Mouse (Mus musculus) ES-E14 (cell line): ENCODE data around the gene Slco2a1. TPM values are rescaled to one million over a fixed set of nuclear protein-coding genes. Genes with fewer than 3 reads are reported as not detected.

Source experiments
- DNase-seq: peaks from one replicate; pipeline ENCODE4 v3.0.0-alpha.2; 2013; ENCODE audit warnings: low read depth, low spot score
- H3K27ac ChIP-seq: 2 replicates; pipeline ENCODE4 v1.5.1; 2012; ENCODE audit warnings: low read depth, mild to moderate bottlenecking, low read length, moderate library complexity, mixed read lengths; ENCODE audit not compliant: poor library complexity, insufficient read depth, severe bottlenecking
- H3K36me3 ChIP-seq: 2 replicates; pipeline ENCODE4 v1.6.1; 2012; ENCODE audit warnings: mild to moderate bottlenecking, low read length, moderate library complexity, mixed read lengths; ENCODE audit not compliant: control insufficient read depth, poor library complexity, insufficient read depth, severe bottlenecking
- H3K4me1 ChIP-seq, 2 experiments: fragments of 150-350 bp in 1 of 2; sonication (generic) in 1 of 2; 2 replicates each; pipeline ENCODE4 v1.6.1; 2012; ENCODE audit warnings: low read length in 2 of 2, mild to moderate bottlenecking in 1 of 2, mixed read lengths in 1 of 2; ENCODE audit not compliant: control insufficient read depth in 2 of 2, insufficient read depth in 2 of 2, poor library complexity in 1 of 2
- H3K4me3 ChIP-seq, 2 experiments: fragments of 150-350 bp in 1 of 2; sonication (generic) in 1 of 2; 2 replicates each; pipeline ENCODE4 v1.5.1; 2012; ENCODE audit warnings: low read length in 2 of 2, low read depth in 1 of 2, mild to moderate bottlenecking in 1 of 2, mixed read lengths in 1 of 2; ENCODE audit not compliant: insufficient read depth in 1 of 2, poor library complexity in 1 of 2, severe bottlenecking in 1 of 2
- H3K9ac ChIP-seq: 2 replicates; pipeline ENCODE4 v1.6.1; 2012; ENCODE audit warnings: low read depth, mild to moderate bottlenecking, low read length, mixed read lengths; ENCODE audit not compliant: poor library complexity, insufficient read depth, severe bottlenecking
- H3K9me3 ChIP-seq: fragments of 150-350 bp; sonication (generic); 2 replicates; pipeline ENCODE4 v1.6.1; 2012; ENCODE audit warnings: low read depth, mild to moderate bottlenecking, low read length; ENCODE audit not compliant: control insufficient read depth, insufficient read depth
- CHD2 ChIP-seq: IDR thresholded peaks from 2 replicates; pipeline ENCODE4 v1.6.1; 2014; ENCODE audit warnings: mild to moderate bottlenecking, low read depth, low read length, inconsistent platforms
- HCFC1 ChIP-seq: IDR thresholded peaks from 2 replicates; pipeline ENCODE4 v1.6.1; 2012; ENCODE audit warnings: low read length, inconsistent platforms, borderline replicate concordance; ENCODE audit not compliant: insufficient read depth
- MAFK ChIP-seq: IDR thresholded peaks from 2 replicates; pipeline ENCODE4 v1.6.1; 2014; ENCODE audit warnings: mild to moderate bottlenecking, low read depth, low read length, inconsistent platforms; ENCODE audit not compliant: insufficient read depth
- ZC3H11A ChIP-seq: IDR thresholded peaks from 2 replicates; pipeline ENCODE4 v1.6.1; 2012; ENCODE audit warnings: low read depth, mild to moderate bottlenecking, inconsistent platforms, low read length, borderline replicate concordance
- ZNF384 ChIP-seq: IDR thresholded peaks from 2 replicates; pipeline ENCODE4 v1.6.1; 2012; ENCODE audit warnings: low read depth, low read length, inconsistent platforms
- in situ Hi-C, 2 experiments: fragments of 600-800 bp; cut with MboI; formaldehyde crosslinking; loops; one replicate each; pipeline ENCODE4 v1.15.1; 2025; ENCODE audit warnings: low sequenced_read_pairs in 2 of 2, inconsistent platforms in 1 of 2; ENCODE audit not compliant: unreplicated experiment in 2 of 2
- total RNA-seq: library from RNA; depleted of rRNA; stranded (reverse); fragments of 300-350 nt; gene quantifications from 2 replicates; pipeline ENCODE4 v1.2.3, GENCODE M21; 2012

The Slco2a1 gene
- total RNA-seq, 1 experiment = 2.2 TPM

DNA sequence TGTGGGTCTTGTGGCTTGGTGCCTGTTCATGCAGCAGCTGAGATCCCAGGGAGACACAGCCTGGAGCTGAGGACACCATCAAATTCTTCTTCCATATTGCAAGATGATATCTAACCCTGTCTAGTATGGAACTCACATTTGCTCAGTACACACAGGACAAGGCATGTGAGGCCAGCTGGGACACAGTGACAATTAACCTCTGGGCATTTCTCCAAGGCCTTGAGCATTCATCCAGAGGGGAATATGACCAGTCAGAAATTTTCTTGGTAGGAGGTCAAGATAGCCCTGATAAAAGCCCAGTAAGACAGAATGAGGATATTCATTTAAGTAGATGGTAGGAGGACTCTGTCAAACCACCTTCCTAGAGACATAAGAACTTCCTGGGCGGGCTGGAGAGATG, 56.9 kb downstream of the Slco2a1 start:
- Histone ChIP-seq H3K36me3 (no peaks in the 10 kb centered on the region), H3K9ac (no peak overlapping the region), H3K27ac (no peak overlapping the region), H3K4me1 (no peaks in the 10 kb centered on the region), H3K4me3 (no peak overlapping the region), H3K9me3 (no peaks in the 10 kb centered on the region)
- no peak for DNase-seq
- TF ChIP-seq MAFK (no peak), ZNF384 (no peak), HCFC1 (no peak), ZC3H11A (no peak), CHD2 (no peak)
- in situ Hi-C loops = no loop called here

- Histone ChIP-seq H3K9ac (no peak overlapping the region), H3K9me3 (no peaks in the 10 kb centered on the region), H3K36me3 (no peaks in the 10 kb centered on the region), H3K4me3 (no peak overlapping the region), H3K4me1 (no peaks in the 10 kb centered on the region), H3K27ac (no peak overlapping the region)
- TF ChIP-seq ZNF384 = no peak
- TF ChIP-seq CHD2 = no peak
- no peak for TF ChIP-seq HCFC1
- TF ChIP-seq MAFK = no peak
- TF ChIP-seq ZC3H11A = no peak
- DNase-seq = no peak
- in situ Hi-C loops = no loop called here
Measured at GRCm38 (mm10) chr9:103049049-103049511, 60.6 kb downstream of the Slco2a1 start.

- TF ChIP-seq CHD2 = no peak
- no peak for TF ChIP-seq MAFK
- TF ChIP-seq HCFC1 = no peak
- no peak for TF ChIP-seq ZNF384
- no peak for TF ChIP-seq ZC3H11A
- Histone ChIP-seq H3K27ac (no peak overlapping the region), H3K9me3 (no peaks in the 10 kb centered on the region), H3K36me3 (no peaks in the 10 kb centered on the region), H3K9ac (no peak overlapping the region), H3K4me3 (no peak overlapping the region), H3K4me1 (peaks cover 0 to 2% of the 10 kb centered on the region in 2 experiments; a peak in 1 of 4 replicates)
- in situ Hi-C loops = no loop called here
- no peak for DNase-seq
Measured at GRCm38 (mm10) chr9:103053829-103054228, 65.3 kb downstream of the Slco2a1 start.

DNA sequence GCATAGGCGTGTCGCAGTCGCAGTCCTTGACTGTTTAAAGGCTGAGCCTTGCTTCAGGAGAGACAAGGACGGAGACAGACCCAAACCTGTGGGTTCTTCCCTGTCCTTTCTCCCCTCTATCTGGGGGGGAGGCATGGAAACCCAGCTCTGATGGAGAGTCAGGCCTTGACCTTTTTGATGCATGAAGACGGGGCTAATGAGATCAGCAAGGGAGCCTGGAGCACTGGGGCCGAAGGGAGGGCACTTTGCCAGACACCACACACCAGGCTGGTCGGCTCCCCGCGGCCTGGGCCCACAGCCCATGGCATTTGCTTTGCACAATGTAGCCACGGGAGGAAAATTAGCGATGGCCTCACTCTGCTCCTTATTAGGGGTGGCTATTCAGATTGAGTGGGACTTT, 66.5 kb downstream of the Slco2a1 start:
- Histone ChIP-seq H3K4me3 (no peak overlapping the region), H3K36me3 (no peaks in the 10 kb centered on the region), H3K27ac (no peak overlapping the region), H3K9ac (no peak overlapping the region), H3K4me1 (peaks cover 0 to 2% of the 10 kb centered on the region in 2 experiments; a peak in 1 of 4 replicates), H3K9me3 (no peaks in the 10 kb centered on the region)
- TF ChIP-seq MAFK (no peak), CHD2 (no peak), ZNF384 (no peak), ZC3H11A (no peak), HCFC1 (no peak)
- in situ Hi-C loops = no loop called here
- no peak for DNase-seq

- Histone ChIP-seq H3K4me1 (peaks cover 0 to 2% of the 10 kb centered on the region in 2 experiments; a peak in 1 of 4 replicates), H3K36me3 (no peaks in the 10 kb centered on the region), H3K9me3 (no peaks in the 10 kb centered on the region), H3K4me3 (no peak overlapping the region), H3K9ac (no peak overlapping the region), H3K27ac (no peak overlapping the region)
- DNase-seq = no peak
- in situ Hi-C loops = no loop called here
- TF ChIP-seq HCFC1 = no peak
- TF ChIP-seq CHD2 = no peak
- no peak for TF ChIP-seq MAFK
Measured at GRCm38 (mm10) chr9:103056164-103056563, 67.7 kb downstream of the Slco2a1 start.
